Mouse (Mus musculus): ENCODE data around the gene Ovol1. TPM values are rescaled to one million over a fixed set of nuclear protein-coding genes. Genes with fewer than 3 reads are reported as not detected.
A peak's percentile ranks its signal among the peaks of the same experiment; 100 is the strongest.

Ovol1 gene
- total RNA-seq, 2 experiments from 2014 or later: not detected

DNA sequence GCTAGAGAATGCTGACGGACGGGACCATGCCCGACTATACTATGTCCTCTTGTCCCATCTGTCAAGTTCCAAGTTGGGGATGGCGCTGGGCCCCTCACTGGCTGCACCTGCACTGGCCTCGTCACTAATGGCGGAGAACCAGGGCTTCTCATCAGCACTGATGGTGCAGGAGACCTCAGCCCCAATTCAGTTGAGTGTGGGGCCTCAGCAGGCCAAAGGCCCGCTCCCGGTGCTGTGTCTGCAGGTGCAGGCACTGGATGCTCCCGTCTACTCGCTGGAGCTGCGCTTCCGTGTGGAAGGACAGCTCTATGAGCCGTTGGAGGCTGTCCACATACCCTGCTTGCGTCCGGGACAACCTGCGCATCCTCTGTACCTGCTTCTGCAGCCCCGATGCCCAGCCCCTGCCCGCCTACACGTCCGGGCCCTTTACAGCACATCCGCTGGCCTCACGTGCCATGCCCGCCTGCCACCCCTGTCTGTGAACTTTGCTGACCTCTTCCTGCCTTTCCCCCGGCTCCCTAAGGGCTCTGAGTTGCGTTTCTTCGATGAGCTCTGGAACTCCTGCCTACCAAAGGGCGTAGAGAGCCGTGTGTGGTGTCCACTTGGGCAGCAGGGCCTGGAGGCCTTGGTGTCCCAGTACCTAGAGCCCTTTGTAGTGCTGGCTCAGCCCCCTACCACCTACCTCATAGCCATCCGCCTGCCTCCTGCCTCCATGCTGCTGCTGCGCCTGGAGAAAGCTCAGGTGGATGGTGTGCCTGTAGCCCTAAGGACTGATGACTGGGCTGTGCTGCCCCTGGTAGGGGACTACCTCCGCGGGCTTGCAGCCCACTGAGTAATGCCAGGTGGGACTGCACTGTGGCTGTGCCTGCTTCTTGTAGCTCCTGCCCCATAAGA, 10.2 kb upstream of the Ovol1 start:
- intact Hi-C loops (cut with DNase I; ENCODE audit: low total_unique reads): no loop called here
- DNase-seq: no peak

DNA sequence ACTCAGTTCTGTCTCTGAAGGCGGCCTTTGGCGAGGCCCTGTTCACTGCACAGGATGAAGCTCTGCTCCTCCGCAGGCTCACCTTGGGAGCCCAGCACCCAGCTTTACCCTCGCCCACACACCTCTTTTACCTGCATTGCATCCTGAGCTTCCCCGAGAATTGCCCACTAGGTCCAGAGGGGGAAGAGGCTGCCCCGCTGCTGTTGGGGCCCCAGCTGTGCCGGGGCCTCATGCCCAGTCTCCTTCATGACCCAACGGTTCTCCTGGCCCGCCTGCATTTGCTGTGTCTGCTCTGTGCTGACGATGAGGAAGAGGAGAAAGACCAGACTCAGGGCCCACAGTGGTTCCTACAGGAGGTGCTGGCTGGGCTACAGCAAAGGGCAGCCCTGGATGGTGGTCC, 9.1 kb upstream of the Ovol1 start:
- no peak for DNase-seq
- intact Hi-C loops (cut with DNase I; ENCODE audit: low total_unique reads): no loop called here

DNA sequence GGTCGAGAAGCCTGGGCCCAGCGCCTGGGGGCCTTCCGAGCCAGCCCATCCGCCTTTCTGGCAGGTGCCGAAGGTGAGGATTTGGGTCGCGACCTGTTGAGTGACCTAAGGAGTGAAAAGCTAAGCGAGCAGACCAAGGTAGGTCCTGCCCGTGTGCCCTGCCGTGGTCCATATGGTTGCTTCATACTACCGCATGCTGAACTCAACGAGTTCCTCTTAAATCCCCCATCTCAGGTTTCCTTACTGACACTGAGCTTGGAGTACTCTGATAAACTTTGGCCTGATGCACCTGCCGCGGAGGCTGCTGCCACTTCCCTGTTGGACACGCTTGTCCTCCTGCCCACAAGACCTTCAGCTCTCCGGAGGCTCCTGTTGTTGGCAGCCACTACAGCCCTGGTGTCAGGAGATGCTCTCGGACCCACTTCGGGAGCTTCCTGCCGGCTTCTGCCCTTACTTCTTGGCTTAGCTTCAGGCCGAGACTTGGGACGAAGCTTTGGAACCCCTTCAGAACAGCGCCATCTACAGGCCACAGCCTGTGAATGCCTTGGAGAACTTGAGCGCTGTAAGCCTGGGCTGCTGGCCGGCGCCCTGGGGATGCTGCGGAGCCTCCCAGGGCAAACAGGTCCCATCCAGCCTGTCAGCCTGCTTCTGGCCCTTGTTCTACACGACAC, 8.2 kb upstream of the Ovol1 start:
- intact Hi-C loops (cut with DNase I; ENCODE audit: low total_unique reads): no loop called here
- DNase-seq: peak; percentile 81

DNA sequence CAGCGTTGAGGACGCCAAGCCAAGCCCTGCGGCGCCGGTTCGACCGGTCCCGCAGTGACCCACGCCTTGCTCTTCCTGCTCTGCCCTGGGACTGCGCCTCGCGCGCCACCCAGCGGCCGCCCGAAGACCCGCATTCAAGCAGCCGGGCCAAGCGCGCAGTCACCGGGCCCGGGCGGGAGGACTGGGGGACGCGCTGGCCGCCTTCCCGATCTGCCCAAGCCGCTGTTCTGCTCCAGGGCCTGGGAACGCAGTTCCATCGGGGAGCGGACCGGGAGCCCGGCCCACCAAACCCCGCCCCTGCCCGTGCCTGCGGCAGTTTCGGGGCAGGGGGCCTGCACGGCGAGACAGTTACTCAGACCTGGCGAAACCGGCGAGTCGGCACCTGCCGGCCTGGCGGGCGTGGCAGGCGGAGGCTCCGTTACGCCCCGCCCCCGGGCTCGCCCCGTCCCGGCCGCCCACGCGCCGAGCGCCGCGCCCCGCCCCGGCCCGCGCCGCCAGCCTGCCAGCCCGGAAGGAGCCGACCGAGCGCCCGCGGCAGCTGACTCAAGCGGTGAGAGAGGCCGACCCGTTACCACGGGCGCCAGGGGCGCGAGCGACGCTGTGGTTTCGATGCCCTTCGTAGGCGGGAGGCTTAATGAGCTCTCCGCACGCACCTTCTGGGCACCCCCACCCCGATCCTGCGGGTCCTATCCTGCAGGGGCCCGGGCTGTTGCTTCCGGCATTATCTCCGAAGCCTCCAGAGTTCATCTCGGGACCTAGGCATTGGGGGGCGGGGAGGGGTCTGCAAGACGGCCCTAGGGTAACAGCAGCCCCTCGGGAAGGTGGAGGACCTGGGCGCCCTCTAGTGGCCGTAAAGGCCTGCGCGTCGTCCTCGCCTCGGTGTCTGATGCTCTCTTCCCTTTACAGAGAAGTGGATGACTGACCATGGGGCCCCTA, 7.4 kb upstream of the Ovol1 start, which contains the start of gene Ap5b1:
TSS of gene Ap5b1 (plus strand) at position 492 of the 936 bp plus-strand sequence.
- peak; percentile 87 for DNase-seq
- intact Hi-C loops (cut with DNase I; ENCODE audit: low total_unique reads): no loop called here

DNA sequence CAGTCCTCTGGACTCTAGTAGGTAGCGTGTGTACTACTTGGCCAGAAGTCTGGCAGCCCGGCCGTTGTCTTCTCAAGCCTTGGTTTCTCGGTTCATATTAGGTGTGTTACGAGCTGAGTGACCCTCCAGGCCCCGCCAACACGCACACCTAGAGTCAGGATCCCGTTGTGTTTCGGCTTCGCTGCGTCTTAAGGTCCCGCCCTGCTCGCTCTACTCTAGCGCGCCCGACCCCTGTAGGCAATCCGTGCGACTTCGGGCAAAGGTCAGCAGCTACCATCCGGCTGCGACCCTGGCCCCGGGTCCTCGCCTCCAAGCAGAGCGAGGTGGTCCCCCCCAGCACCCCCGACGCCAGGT, 6.7 kb upstream of the Ovol1 start:
- no peak for DNase-seq
- intact Hi-C loops (cut with DNase I; ENCODE audit: low total_unique reads): no loop called here

DNA sequence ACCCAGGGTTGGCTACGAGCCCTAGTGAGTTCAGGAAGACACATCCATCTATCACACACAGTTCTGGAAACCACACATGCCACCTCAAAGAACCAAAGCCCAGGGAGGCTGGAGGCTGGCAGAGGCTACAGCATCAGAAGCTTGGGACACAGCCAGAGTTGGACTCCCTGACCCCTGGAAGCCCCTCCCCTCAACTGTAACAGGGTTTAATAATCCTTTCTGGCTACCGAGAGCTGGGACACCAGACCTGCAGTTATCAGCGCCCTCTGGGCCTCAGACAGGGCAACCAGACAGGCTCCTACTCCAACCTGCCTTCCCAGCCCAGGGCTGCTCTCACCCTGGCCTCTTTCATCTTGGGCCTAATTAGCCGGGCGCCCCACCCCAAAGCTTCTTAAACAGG, 5.9 kb upstream of the Ovol1 start:
- intact Hi-C loops (cut with DNase I; ENCODE audit: low total_unique reads): no loop called here
- DNase-seq: no peak

DNA sequence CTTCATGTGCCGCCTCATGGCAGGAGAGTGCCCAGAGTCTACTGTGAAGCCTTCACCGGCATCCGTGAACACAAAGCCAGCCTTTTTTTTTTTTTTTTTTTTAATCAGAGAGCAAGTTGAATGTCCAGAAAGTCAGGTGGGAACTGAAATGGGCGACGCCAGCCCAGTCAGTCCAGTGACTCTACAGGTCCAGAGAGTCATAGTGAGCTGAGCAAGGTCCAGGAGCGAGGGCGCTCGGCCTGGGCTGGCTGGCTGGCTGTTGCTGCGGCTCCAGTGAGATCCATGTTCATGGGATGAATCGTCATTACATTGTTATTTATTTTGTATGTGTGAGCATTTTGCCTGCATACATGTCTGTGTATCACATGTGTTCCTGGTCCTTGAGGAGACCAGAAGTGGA, 2.3 kb upstream of the Ovol1 start:
- intact Hi-C loops (cut with DNase I; ENCODE audit: low total_unique reads): no loop called here
- no peak for DNase-seq

DNA sequence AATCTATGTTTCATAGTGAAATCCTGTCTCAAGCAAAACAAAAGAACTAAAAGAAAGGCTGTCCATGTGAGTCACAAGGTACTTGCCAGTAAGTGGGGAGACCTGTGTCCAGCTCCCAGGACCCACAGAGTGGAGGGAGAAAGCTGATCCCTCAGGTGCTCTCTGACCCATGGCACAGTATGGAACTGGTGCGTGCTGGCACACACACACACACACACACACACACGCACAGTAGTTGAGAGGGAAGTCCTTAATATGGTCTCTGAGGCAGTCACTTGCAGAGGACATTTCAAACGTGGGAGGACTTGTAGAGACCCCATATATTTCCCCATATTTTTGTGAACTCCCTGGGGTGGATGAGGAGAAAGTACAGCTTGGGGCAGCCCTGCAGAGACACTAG, 1.4 kb upstream of the Ovol1 start:
- intact Hi-C loops (cut with DNase I; ENCODE audit: low total_unique reads): no loop called here
- DNase-seq: no peak

DNA sequence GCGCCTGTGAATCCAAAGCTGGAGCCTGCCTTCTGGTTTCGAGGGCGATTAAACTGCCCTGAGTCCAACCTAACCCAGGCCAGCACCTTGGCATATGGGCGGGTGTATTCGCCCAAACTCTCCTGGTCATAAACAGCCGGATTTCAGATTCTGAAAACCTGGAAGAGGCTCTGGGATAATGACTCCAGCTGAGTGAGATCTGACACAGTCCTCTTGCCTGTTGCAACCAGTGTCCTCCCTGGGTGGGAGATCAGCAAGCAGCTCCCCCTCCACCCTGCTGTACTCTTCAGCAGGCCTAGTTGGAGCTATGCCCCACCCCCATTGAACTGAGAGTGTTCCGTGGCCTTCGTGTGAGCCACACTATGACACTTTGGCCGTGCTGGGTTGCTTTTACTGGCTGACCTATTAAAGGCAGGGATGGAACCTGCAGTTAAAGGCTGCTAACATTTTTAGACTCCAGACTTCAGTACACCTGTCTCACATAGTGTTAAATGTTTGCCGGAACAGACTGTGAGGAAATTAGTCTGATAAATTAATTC, 875 bp upstream of the Ovol1 start:
- DNase-seq: no peak
- intact Hi-C loops (cut with DNase I; ENCODE audit: low total_unique reads): no loop called here

DNA sequence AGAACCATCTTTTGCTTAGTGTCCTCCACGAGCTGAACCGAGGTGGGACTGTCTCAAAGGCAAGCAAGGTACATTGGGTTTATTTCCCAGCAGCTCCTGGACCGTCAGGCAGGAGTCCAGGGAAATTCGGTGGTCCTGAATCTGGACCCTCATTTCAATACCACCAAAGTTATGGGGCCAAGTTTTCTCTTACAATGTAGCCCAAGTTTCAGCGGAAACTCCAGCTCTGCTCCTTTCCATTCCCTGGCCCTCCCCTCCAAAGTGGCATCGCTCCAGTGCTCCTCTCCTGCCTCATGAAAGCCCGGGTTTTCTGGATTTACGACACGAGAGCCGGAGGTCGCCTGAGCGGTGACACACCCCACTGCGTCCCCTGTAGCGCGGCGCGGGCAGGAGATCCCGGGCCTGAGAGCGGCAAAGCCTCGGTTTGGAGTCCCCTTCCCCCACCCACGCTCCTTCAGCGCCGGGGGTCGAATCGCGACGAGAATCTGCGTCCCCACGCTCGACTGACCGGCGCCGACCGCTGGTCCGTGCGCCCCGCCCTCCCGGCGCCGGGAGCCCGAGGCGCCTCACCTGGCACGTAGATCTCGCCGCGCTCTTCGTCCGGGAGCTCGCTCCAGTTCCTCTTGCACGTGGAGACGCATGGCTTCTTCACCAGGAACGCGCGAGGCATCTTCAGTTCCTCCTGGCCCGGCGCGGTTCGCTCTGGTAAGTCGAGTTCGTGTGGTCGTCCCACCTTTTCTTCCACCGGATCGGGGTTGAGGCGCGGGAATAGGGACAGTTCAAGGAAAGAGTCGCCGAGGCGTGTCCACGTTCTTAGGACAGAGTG, 602 bp downstream of the Ovol1 start:
- intact Hi-C loops (cut with DNase I; ENCODE audit: low total_unique reads): no loop called here
- no peak for DNase-seq

DNA sequence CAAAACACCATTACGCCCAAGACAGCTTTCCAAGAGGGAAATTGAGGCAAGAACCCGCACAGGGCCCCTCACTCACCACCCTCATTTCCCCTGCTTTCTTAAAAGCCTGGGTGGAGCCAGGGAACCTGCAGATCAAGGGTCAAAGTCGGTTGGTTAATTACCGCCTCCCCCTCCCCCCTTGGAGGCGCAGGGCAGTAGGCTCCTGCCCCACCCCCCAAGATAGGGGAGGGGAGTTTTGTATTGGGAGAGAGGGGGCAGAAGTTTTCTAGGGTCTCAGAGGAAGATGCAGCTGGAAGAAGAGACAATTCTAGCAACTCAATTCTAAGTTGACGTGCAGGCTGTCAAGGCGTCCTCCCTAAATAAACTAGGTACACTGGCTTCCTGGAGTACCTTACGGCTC, 1.2 kb downstream of the Ovol1 start:
- intact Hi-C loops (cut with DNase I; ENCODE audit: low total_unique reads): no loop called here
- DNase-seq: no peak

DNA sequence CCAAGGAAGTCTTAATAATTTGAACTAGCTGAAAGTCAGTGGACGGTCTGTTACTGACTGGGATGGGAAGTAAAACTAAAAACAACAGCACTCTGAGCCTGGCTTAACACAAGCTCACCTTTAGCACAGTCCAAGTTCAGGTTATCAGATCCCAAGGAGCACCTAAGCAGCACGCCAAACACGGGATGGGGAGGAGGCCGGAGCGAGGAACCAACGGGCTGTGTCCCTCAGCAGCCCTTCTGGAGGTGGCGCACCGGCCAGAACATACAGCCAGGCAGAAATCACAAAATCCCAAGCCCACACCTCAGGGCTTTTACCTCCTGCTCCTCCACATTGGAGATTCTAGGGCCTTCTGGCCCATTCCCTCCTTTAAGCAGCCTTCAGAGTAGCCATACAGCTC, 1.7 kb downstream of the Ovol1 start:
- no peak for DNase-seq
- intact Hi-C loops (cut with DNase I; ENCODE audit: low total_unique reads): no loop called here

DNA sequence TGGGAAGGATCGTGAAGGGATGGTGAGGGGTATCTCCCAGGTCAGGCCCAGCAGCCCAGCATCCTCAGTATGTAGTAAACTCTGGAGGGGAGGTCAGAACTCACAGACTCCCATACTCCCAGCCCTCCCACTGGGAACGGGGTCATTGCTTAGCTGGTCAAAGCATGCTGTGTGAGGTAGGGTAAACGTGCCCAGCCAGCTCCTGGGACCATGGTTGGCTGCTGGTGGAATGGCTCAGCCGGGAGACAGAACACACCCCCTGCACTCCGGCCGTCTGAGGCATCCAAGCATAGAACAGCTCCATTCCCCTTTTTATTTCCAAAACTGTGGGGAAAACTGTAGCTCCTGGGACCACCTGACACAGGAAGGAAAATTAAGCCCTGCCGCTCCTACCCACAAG, 2.3 kb downstream of the Ovol1 start:
- intact Hi-C loops (cut with DNase I; ENCODE audit: low total_unique reads): no loop called here
- DNase-seq: no peak

DNA sequence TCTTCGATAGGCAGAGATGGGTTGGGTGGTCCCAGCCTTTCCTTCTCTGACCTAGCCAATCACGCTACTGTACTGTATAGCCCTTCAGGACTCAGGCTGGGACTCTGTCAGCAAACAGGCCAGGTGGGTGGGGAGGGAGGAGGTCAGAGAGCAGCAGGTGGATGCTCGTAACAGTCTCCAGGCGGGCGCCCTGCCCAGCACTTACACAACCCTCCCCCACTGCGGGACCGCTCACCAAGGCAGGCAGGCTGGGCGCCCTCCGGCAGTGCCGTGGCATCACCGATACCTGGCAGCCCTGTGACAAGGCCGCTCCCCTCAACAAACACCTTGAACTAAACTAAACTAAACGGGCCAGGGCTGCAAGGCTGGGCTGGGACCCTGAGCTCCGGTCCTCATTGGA, 6.2 kb downstream of the Ovol1 start:
- intact Hi-C loops (cut with DNase I; ENCODE audit: low total_unique reads): no loop called here
- no peak for DNase-seq

DNA sequence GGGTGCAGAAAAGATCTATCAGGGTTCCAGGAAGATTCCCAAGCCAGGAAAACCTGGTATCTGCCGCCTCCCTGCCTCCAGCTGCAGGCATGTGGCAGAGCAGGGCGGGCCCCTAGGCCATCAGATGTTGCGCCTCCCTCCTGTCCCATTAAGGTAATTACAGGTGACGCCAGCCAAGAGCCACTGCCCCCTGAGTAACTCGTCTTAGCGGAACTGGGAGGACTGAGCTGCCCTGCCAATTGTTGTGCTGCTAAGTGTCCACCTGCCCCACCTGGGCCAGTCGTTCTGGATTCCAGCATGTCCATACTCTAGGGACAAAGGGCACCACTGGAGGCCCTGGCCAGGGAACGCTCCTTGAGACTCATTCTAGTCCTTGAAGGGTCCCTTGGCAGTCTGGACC, 6.6 kb downstream of the Ovol1 start:
- intact Hi-C loops (cut with DNase I; ENCODE audit: low total_unique reads): no loop called here
- no peak for DNase-seq

DNA sequence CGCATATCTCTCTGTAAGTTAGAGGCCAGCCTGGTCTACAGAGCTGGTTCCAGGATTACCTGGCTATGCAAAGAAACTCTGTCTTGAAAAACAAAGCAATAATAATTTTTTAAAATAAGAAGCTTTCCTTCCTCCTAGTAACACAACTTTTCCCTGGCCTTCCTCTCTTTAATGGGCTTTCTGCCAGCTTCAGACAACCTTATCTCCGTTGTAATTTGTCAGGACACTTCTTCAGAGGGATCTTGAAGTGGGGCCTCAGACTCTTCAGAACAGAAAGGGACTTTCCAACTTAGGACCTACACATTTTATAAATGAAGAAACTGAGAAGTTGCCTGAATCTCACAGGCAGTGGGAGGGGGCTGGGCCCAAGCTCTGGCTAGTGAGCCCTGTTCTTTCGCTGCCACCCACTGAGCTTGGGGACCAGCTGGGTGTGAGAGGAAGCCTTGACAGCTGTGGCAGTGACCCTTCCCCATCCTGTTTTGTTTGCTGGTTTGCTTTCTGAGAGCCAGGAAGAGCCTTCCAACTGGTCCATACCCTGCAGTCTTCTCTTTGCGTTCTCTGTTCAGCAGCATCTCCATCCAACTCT, 12.9 kb downstream of the Ovol1 start:
- intact Hi-C loops (cut with DNase I; ENCODE audit: low total_unique reads): no loop called here
- no peak for DNase-seq

DNA sequence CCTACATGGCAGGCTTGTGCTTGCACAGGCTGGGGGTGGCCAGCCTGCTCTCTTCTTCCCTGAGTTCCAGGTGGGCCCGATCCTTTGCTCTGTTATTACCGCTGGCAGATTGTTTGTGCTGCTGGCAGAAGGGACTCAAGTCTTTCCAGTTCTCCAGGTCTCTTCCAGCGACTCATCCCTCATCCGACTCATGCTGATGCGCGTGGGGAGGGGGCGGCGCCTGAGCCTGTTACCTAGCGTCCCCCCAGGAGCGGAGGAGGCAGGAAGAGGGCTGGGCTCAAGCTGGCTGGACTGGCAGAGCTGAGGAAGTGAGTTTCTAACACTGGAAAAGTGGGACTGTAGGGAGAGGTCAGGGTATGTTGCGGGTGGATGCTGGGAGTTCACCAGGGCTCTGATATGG, 16.4 kb downstream of the Ovol1 start:
- intact Hi-C loops (cut with DNase I; ENCODE audit: low total_unique reads): no loop called here
- DNase-seq: no peak

DNA sequence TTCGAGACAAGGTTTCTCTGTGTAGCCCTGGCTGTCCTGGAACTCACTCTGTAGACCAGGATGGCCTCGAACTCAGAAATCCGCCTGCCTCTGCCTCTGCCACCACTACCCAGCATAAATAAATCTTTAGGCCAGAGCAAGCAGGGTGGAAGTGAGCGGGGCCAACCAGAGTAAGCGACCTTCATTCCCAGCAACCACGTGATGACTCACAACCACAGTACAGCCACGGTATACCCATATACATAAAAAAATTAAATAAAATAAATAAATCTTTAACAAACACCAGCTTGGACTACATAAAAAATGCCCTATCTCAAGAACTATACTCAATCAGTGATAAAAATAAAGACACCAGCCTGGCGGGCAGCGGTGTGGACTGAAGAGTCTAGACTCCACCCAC, 17.1 kb downstream of the Ovol1 start:
- intact Hi-C loops (cut with DNase I; ENCODE audit: low total_unique reads): no loop called here
- DNase-seq: no peak

DNA sequence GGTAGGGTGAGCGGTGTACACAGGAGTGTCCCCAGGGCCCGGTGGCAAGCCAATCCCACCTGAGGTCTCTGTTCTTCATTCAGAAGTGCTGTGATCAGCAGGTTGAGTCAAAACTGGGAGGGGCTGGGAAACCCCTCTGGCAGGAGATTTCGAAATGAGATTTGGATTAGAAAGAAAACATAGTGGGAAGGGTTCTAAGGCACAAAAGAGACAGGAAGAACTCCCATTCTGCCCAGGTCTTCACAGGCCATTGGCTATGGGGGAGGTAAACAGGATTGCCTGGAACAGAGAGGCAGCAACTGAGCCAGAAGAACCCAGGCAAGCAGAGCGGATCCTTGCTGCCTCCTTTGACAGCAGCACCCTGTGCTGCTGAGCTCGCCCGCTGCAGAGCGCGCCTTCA, 21.7 kb downstream of the Ovol1 start:
- intact Hi-C loops (cut with DNase I; ENCODE audit: low total_unique reads): no loop called here
- no peak for DNase-seq
